Mouse (Mus musculus): Measurements from ENCODE around the gene Gnl2. TPM values are rescaled to one million over a fixed set of nuclear protein-coding genes. Genes with fewer than 3 reads are reported as not detected.

Gene Gnl2
- total RNA-seq, 2 experiments from 2014 or later = 67.9 to 76.1 TPM

DNA sequence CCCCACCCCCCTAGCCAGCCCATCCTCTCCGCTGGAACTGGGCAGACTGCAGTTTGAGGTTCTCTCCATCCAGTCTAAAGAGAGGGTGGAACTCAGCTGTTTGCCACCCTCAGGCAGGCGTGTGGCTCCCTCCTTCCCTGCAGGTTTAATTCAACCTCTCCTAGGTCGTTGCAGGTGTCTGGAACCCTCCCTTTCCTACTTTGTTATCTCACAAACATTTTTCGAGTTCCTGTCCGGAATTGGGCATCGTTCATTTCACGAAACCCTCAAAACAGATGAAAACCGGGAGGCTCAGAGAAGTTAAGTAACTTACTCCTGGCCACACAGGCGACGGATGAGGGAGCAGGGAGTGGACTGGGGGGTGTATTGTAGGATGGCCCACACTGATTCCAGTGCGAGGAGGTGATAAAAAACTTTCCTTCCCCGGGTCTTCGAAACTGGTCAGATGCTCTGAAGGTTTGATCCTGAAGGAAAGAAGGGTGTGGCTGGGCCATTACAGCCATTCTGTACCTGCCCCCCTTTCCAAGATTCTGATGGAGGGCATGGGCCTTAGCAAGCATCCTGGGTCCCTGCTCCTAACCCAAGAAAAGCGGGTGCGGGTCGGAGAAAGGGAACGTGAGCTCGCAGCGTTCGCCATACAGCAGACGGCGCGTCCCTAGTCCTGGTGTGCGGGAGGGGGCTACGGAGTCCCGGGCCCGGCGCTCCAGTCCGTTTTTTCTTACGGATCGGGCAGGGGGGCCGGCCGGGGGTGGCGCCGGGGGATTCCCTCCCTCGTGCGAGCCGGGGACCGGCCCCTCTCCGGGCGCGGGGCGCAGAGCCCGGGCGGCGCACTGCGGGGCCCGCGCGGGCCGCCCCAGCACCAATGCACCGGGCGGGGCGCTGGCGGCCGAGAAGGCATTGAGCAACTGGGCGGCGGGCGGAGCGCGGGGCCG is 30.4 kb upstream of the Gnl2 start, which contains the start of gene Rspo1:
TSS of gene Rspo1 (plus strand) at position 760 of the 932 bp plus-strand sequence.
- peak within 1 kb of the TSS; percentile 29 for H3K4me3 ChIP-seq
- TF ChIP-seq CTCF (conservative IDR thresholded peaks at IDR 0.05) = no peak
- H3K27ac ChIP-seq = no peak within 1 kb of the TSS
- DNase-seq (ENCODE audit: low spot score in 2 of 2) = no peak

DNA sequence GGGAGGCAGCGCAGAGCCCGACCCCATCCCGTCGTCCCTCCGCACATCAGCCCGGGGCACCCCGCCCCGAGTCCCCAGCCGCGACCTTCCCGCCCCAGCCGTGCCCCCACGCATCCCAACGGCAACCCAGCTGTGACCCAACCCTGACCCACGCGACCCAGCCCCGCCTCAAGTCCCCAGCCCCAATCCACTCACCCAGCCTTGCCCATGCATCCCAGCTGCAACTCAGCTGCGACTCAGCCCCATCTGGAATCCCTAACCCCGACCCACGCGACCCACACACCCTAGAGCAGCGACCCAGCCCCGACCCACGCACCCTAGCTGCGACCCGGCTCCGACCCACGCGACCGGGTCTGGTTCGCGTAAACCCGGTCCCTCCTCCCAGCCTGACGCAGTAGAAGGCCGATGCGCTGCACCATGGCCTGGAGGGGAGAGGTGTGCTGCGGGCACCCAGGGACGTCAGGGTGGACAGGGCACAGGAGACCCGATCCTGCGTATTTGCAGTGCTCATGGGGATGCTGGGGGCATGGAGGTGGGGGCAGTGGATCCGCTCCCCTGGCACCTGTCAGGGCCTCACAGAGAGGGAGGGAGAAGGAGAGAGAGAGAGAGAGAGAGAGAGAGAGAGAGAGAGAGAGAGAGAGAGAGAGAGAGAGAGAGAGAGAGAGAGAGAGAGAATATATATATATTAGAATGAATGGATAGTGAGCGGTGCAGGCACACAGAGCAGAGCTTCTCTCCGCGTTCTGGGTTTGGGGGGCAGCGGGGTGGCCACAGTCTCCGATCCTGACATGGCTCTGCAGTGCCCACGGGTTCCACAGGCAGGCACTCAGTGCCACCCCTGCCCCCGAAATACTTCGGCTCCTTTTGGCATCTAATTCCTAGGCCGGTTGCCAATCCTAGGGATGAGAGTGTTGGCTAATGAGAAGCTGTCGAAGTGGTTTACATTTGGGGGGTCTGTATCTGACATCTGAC is 29.4 kb upstream of the Gnl2 start:
- no peak overlapping the region for H3K27ac ChIP-seq
- peak overlapping the region; percentile 29 for H3K4me3 ChIP-seq
- no peak for DNase-seq (ENCODE audit: low spot score in 2 of 2)
- TF ChIP-seq CTCF (conservative IDR thresholded peaks at IDR 0.05) = no peak

DNA sequence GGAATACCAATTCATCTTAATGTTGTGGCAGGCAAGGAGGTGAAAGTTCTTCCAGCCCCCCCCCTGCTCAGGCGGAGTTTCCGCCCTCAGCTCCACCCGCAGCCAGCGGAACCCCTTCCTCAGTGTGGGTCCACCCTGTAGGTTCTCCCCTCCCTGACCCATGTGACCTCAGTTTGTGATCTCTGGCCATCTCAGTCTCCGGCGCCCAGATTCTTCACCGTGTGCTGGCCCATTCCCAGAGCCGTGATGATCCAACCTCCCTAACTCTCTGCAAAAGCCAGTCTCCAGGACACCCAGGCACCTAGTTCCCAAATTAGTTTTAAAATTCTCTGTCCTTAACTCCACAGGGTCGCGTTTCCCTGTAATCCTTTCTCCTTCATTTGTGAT is 28.7 kb upstream of the Gnl2 start:
- Histone ChIP-seq H3K27ac (no peak overlapping the region), H3K4me3 (no peak overlapping the region)
- TF ChIP-seq CTCF (conservative IDR thresholded peaks at IDR 0.05) = no peak
- DNase-seq (ENCODE audit: low spot score in 2 of 2) = no peak

DNA sequence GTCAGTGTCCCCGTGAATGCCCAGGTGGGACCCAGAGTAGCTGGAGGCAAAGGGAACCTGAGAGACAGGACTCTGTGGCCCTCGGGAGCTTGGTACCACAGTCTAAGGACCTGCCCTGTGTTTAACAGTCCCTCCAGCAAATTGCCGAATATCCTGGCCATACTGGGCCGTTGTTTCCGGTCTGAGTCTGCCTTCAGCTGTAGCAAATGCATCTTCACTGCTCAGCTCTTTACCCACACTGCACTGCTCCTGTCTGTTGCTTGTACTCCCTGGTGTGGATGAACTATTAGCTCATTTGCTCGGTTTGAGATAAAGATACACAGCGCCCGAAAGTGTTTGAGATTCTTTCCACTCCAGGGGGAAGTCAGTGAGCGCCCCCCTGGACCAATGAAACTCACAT is 28.0 kb upstream of the Gnl2 start:
- TF ChIP-seq CTCF (conservative IDR thresholded peaks at IDR 0.05) = no peak
- no peak overlapping the region for H3K27ac ChIP-seq
- DNase-seq (ENCODE audit: low spot score in 2 of 2) = no peak
- H3K4me3 ChIP-seq = no peak overlapping the region

GRCm38 (mm10) chr4:124989787-124990253 is 26.6 kb upstream of the Gnl2 start:
- H3K4me3 ChIP-seq = no peak overlapping the region
- TF ChIP-seq CTCF (conservative IDR thresholded peaks at IDR 0.05) = no peak
- DNase-seq (ENCODE audit: low spot score in 2 of 2) = no peak
- H3K27ac ChIP-seq = no peak overlapping the region

DNA sequence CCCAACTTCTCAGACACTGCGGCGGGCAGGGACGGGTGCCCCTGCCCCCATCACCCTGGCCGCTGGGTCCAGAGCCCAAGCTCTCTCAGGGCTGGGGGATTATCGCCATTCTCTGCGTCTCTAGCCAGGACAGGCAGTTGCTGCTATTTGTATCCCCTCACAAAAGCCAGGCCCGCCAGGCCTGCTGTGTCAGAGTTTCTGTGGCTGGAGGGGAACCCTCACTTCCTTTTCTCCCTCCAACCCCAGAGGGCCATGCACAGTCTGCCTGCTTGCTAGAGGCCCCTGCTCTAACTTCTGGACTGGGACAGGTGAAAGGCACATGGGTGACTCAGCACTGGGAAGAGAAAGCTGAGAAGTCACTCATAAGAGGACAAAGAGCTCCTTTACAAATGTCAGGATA is 26.1 kb upstream of the Gnl2 start:
- no peak overlapping the region for H3K4me3 ChIP-seq
- DNase-seq (ENCODE audit: low spot score in 2 of 2) = no peak
- TF ChIP-seq CTCF (conservative IDR thresholded peaks at IDR 0.05) = no peak
- H3K27ac ChIP-seq = no peak overlapping the region

- H3K4me3 ChIP-seq = no peak overlapping the region
- no peak for DNase-seq (ENCODE audit: low spot score in 2 of 2)
- H3K27ac ChIP-seq = no peak overlapping the region
- TF ChIP-seq CTCF (conservative IDR thresholded peaks at IDR 0.05) = no peak
Measured at GRCm38 (mm10) chr4:124997479-124998147, 18.8 kb upstream of the Gnl2 start.

DNA sequence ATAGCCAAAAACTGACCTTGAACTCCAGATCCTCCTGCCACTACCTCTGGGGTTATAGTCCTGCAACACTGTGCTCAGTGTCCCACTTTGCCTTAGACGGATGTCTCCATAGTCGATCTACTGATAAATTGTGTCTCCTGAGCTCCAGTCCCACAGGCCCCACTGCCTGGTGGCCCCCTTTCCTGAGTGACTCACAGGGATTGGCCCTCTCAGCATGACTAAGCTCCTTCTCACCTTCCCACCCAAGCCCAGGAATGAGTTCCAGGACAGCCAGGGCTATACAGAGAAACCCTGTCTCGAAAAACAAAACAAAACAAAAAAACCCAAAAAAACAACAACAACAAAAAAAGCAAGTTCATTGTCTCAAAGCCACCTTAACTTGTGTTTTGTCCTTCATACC is 16.8 kb upstream of the Gnl2 start:
- TF ChIP-seq CTCF (conservative IDR thresholded peaks at IDR 0.05) = no peak

DNA sequence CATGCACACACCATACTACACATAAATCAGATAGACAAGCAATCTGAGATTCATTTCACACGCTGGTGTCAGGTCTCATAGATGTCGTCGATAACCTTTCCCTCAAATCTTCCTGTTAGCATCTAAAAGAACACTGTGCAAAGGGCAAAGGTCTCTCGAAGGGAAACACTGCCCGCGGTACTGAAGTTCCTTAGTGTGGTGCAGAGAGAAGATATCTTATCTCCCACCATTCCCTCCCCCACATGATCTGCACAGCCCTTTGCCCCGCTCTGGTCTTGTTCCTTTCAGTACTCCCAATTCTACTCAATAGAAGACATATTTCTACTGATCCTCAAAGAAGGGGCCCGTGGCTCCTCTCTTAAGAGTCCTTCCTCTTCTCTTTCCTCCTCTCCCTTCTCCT is 13.4 kb upstream of the Gnl2 start:
- no peak overlapping the region for H3K4me3 ChIP-seq
- no peak for DNase-seq (ENCODE audit: low spot score in 2 of 2)
- TF ChIP-seq CTCF (conservative IDR thresholded peaks at IDR 0.05) = no peak
- H3K27ac ChIP-seq = no peak overlapping the region

More for the DNA sequence above, 16.8 kb upstream of the Gnl2 start:
- DNase-seq (ENCODE audit: low spot score in 2 of 2) = no peak
- no peak overlapping the region for H3K4me3 ChIP-seq
- H3K27ac ChIP-seq = no peak overlapping the region

DNA sequence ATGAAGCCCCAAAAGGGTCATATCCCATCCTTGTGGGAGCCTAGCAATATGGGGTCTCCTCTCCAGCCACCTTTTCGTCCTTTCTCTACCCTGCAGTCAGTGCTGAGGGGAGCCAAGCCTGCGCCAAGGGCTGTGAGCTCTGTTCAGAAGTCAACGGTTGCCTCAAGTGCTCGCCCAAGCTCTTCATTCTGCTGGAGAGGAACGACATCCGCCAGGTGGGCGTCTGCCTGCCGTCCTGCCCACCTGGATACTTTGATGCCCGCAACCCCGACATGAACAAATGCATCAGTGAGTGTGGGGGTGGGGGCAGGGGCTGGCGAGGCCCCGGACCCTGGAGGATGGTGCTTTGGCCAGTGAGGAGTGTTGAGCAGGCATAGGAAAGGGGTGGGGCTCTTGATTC is 11.5 kb upstream of the Gnl2 start:
- no peak for DNase-seq (ENCODE audit: low spot score in 2 of 2)
- no peak for TF ChIP-seq CTCF (conservative IDR thresholded peaks at IDR 0.05)
- H3K27ac ChIP-seq = no peak overlapping the region
- H3K4me3 ChIP-seq = no peak overlapping the region

GRCm38 (mm10) chr4:125007460-125007859 is 8.9 kb upstream of the Gnl2 start:
- no peak for TF ChIP-seq CTCF (conservative IDR thresholded peaks at IDR 0.05)
- Histone ChIP-seq H3K4me3 (no peak overlapping the region), H3K27ac (no peak overlapping the region)
- no peak for DNase-seq (ENCODE audit: low spot score in 2 of 2)

DNA sequence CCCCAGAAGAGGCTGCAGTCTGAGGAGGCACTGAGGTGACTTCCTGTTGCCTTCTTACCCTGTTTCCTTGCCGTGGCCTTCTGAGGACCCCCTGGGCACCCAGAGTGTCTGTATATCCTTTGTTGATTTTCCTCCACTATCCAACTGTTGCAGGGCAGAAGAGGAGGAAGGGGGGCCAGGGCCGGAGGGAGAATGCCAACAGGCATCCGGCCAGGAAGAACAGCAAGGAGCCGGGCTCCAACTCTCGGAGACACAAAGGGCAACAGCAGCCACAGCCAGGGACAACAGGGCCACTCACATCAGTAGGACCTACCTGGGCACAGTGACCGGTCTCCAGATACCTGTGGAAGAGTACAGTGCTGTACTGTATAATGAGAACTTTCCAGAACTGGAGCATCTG is 8.2 kb upstream of the Gnl2 start:
- Histone ChIP-seq H3K4me3 (no peak overlapping the region), H3K27ac (no peak overlapping the region)
- TF ChIP-seq CTCF (conservative IDR thresholded peaks at IDR 0.05) = no peak
- no peak for DNase-seq (ENCODE audit: low spot score in 2 of 2)

Data from layer of hippocampus, adult 2 months (tissue).